Mouse (Mus musculus) left cerebral cortex, postnatal 14 days (tissue): Measurements from ENCODE around the gene Irx2. TPM values are rescaled to one million over a fixed set of nuclear protein-coding genes. Genes with fewer than 3 reads are reported as not detected.

Experiments used
- DNase-seq, 2 experiments: peaks; one replicate each; pipeline ENCODE4 v3.0.0; 2021 to 2022; ENCODE audit warnings: low spot score in 2 of 2, mixed read lengths in 1 of 2
- intact Hi-C: fragments of 180-260 bp; cut with DNase I; formaldehyde crosslinking; loops from one replicate; pipeline ENCODE4 v1.15.1; 2025
- long read RNA-seq, 2 experiments: library from polyadenylated mRNA; stranded (forward); transcript quantifications; one replicate each; pipeline ENCODE4 v2.0.0; 2021
- total RNA-seq, 2 experiments: library from RNA; stranded (reverse); gene quantifications; 2 replicates each; pipeline ENCODE4 v1.2.3; 2021

Gene Irx2
- under 1 TPM; 0.25 to 0.42 TPM for total RNA-seq
- long read RNA-seq, experiment 1, partial matches to known transcripts: 0 of 1 reads
- long read RNA-seq, experiment 1, other reads (novel, unspliced or antisense): 1 of 1 reads
- long read RNA-seq, experiment 2: 0 reads

DNA sequence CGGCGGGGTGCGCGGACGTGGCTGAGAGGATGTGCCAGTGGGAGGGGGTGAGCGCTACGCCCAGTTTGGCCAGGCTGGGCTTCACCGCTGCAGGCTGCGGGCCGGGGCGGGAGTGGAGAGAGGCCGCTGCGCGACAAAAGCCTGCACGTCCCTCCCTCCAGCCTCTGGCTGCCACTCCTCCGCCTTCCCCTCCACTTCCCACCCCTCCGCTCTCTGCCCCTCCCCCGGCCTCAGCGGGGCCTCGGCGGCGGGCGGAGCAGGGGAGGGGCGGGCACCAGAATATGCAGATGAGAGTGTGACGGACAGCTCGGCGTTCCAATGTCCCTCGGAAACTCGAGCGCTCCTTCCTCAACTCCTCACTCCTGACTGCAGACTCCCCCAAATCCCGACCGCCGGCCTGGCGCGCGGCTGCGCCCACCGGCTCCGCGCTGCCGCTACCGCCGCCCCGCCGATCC, at the start of gene Irx2:
Gene Irx2 (plus strand): TSS at position 359 of the 455 bp plus-strand sequence.
- no peak for DNase-seq
- intact Hi-C loops: loop anchor here (5.0 to 10.0 kb wide), 4 partner anchors 326 to 1524 kb away; partner anchors contain the start of genes Irx1 and Irx4

DNA sequence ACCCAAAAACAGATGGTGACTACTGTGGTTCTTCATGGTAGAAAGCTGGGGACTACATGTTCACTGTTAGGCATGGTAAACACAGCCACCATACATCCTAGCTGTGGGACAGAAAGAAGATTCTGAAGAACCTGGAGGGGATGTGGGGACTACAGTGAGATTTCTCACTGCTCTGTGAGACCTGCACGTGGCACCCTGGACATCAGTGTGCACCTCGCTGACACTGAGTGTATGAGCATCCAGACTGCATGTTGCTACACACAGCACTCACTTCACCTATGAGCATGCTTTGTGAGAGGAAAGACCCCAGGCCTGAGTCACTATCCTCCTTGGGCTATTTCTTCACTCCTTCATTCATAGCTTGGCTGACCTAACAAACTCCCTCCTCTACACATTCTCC, 47.3 kb upstream of the Irx2 start:
- DNase-seq: no peak
- intact Hi-C loops: no loop called here

DNA sequence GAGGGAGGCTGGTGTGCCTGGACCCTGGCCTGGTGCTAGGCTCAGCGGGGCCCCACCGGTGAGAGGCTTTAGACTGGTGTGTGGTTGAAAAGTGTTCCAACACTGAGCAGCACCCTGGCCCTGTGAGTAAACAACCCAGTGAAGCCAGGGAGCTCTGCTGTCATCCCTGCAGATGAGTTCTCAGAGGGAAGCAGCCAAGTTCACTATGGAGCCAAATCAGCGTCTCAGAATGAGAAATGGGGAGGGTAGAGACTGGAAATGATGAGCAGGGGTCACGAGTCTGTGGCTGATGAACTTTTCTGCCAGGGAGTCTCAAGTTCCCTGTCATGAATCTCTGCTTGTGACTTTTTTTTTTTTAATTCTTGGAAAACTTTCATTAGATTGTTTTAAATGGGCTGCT, 36.1 kb upstream of the Irx2 start:
- intact Hi-C loops: no loop called here
- DNase-seq: no peak

DNA sequence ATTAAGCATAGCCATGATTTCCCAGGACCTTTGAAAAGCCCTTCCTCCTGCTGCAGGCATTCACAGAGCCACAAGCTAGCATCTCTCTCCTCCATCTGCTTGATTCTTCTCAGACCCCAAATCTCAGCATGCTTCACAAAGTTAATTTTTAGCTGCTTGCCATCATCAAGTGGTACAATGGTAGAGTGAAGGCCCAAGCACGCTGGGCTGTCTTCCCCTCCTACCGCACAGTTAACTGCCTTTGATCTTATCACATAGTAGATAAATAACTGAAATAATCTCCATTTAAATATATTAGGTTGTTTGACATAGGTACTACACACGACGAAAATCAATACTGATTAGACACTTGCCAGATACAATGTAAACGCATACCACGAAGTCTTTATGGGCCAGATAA, 35.3 kb upstream of the Irx2 start:
- intact Hi-C loops: no loop called here
- DNase-seq: no peak

DNA sequence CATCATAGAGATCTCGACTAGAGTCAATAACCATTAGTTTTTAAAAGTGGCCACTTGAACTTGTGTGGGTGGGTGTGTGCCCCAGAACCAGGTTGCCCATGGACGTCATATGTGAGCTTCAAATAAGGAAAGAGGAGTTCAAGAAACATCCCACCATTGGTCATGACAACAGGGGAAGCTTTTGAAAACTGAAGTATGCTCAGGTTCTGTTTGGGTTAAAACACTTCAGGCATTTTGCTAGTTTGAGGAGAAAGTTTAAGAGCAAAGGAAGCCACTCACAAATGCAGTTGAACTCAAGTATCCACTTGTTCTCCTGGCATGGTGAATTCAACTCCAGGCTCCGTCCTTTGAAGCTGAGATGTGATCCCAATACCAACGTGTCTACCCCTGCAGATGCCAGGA, 34.9 kb upstream of the Irx2 start:
- intact Hi-C loops: no loop called here
- no peak for DNase-seq

DNA sequence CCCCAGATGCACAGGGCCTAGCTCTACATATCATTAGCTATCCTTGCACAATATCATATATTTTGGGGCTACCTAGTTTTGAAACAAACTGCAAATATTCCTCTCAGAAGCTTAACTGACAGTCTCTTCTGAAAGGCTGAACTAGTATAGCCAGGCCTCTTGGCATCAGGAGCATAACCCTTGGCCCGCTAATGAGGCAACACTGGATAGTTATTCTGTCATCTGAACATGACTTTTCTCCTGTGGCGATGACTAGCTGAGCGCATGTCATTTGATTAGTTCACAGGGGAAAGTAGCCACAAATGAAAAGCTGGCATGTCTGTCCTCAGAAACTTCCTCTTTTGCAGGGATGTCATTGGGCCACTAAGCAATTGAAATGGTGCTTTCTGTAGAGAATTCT, 29.4 kb upstream of the Irx2 start:
- intact Hi-C loops: no loop called here
- DNase-seq: no peak

DNA sequence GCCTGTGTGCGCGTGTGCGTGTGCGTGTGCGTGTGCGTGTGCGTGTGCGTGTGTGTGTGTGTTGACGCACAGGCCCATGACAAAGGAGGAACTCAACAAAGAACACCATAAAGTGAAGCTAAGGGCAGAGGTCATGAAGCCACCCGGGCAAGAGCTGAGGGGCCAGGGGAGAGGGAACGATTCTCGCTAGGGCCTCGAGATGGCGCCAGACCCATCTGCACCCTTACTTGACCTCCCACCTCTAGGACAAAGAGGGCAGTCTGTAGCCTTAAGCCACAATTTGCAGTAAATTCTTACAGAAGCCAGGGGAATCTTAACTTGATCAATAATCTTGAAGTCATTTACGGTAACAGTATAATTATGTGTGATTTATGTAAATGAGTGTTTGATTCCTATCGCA, 19.9 kb upstream of the Irx2 start:
- intact Hi-C loops: no loop called here
- no peak for DNase-seq

DNA sequence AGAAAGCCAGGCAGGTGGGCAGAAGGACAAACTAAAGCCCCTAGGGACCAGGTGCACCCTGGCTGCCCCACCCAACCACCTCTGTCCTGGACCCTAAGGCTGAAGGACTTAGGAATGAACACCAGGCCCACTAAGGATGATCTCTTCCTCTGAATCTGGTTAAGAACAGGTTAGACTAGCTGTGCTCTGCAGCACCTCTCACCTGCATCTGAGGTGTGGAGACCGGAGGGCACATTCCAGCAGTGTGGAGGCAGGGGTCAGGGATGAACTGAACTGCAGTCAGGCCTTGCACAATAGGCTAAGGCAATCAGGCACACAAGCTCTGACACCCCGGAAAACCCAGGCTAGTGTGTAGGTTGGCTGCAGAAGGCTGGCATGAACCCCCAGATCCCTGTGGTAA, 18.3 kb upstream of the Irx2 start:
- DNase-seq: no peak
- intact Hi-C loops: no loop called here

DNA sequence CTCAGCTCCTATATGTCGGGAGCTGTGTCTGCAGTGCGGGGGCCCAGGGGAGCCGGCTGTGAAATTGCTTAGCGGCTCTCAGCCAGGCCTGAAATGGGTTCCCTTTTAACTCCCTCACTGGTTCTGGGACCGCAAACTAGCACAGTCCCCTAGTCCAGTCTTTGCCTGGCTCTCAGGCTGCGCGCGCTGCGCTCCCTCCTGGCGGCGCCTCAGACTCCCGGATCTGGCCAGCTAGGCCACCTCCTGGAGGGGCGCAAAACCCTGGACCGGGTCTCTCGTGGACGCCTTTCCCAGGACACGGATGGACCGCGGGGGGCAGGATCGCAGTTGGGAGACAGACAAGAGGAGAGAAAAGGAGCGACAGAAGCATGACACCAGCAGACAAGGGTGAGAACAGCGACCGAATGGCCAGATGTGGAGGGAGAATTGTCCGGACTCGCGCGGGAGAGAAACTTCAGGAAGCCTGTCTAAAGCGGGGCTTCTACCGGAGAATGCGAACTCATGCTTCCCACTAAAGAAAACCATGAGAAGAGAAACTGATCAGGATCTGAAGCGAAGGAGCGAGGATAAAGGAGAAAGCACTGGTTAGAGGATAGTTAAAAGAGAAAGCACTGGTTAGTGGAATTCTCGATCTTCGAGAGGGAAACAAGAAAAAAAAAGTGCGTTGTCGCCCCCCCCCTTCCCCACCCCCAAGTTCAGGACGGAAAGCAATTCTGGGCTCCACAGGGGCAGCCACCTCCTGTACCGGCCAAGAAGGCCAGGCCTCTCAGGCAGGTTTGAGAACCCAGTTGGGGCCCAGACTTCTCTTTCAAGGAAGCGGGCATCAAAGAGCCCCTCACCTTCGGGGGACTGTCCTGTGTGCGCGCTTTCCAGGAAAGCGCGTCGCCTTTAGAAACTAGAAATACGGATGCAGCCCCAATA, 4.4 kb upstream of the Irx2 start:
- intact Hi-C loops: loop anchor here (10.0 kb wide), 1 partner anchor 1519 kb away; no protein-coding TSS in a partner anchor
- DNase-seq: no peak

DNA sequence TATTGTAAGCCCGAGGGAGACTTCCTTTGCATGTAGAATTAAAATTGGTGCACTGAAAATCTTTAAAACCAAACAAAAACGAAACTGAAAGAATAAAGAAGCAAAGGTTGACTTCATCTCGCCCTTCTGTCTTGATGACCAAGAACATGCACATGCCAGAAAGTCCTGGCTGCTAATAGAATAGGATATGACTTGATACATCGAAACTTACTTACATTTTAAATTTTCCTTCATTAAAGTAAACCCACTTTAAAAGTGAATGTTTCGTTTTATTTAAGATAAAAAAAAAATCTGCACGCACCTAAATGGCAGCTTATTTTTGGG, 3.8 kb upstream of the Irx2 start:
- intact Hi-C loops: loop anchor here (5.0 to 10.0 kb wide), 4 partner anchors 323 to 1520 kb away; partner anchors contain the start of genes Irx1 and Irx4
- DNase-seq: no peak

DNA sequence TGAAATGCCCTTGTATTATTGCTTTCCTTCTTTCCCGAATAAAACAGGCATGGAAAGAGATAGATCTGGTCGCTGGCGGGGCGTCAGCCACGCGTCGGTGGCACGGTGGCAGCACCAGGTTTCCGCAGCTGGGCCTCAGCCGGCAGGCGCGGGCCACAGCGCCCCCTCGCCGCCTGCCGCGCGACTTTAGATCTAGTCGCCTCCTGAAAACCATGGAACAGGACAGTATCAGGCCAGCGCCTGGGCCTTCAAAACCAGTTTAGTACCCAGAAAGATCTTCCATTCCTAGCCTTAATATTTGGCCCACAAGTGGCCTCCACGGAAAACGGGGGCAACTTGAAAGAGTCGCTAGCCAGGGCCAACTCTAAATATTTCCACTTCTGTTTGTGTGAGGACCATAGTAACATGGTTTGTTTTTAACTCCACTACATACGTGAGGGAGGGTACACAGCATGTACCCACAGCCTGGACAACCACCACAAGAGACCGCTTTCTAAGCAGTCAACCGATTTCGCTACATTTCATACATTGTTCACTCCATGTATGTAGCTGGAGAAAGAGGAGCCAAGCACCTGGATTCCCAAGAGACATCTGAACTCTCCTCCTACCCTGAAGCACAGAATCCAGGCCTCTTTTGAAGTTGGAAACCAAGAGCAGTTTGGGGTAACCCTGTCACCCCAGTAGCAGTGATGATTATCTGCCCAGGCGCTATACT, 3.2 kb upstream of the Irx2 start:
- DNase-seq: no peak
- intact Hi-C loops: loop anchor here (5.0 to 10.0 kb wide), 4 partner anchors 323 to 1521 kb away; partner anchors contain the start of genes Irx1 and Irx4

DNA sequence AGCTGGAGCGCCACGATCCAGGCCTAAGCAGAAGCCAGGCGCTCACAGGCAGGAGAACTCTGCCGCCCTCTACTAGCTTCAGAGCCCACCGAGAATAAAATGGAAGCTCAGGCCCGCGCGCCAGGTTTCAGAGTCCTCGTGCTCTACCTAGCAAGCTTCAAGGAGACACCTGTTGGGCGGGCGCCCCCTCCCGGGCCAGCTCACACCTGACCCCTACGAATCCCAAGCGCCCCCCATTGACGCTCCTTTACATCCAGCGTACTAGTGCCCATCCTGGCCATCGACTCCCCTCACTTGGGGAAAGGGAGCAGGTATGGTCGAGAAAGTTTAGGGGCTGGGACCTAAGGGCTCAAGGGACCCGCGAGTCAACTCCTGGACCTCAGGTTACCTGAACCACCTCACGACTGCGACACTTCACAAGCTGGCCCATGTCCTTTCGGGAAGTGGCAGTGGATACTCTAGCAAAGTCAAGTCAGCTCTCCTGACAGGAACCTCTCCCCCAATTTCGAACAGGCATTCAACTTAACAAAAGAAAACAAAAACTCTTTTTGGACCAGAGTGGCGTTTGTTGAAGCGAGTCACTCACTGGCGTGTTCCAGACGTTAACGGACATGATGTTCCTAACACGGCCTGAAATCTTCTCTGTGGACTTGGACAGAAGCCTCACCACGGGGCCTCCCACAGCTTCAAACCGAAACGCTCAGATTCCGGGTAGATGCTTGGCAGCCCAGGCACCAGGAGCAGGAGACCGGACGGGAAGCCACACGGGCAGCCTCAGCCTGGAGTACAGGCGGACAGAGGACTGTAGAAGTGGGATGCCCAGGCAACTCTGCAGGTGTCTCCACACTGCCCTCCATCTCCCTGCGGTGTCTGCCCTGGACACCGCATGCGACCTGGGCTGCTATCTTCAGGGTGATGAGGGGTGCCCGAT, 964 bp upstream of the Irx2 start:
- DNase-seq: no peak
- intact Hi-C loops: loop anchor here (5.0 to 10.0 kb wide), 4 partner anchors 325 to 1523 kb away; partner anchors contain the start of genes Irx1 and Irx4

DNA sequence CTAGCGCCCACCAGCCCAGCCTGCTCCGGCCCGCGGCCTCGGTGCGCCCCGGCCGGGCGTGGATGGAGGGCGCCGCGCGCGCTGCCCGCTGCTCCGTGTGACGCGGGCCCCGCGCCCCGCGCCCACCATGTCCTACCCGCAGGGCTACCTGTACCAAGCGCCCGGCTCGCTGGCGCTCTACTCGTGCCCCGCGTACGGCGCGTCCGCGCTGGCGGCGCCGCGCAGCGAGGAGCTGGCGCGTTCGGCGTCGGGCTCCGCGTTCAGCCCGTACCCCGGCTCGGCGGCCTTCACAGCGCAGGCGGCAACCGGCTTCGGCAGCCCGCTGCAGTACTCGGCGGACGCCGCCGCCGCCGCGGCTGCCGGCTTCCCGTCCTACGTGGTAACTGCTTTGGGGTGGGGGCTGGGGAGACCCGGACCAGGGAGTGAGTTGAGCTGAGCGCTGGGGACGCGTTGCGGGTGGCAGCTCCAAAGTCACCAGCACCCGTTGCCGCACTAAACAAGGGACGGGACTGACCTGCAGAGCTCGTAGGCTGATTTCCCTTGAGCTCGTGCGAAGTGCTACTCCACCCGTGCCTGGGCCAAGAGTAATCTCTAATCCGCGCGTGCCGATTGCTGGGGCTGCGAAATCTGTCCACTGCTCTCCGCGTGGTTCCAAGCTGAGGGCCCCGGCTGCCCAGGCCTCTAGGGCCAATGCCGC, 463 bp downstream of the Irx2 start:
- intact Hi-C loops: loop anchor here (5.0 to 10.0 kb wide), 4 partner anchors 327 to 1524 kb away; partner anchors contain the start of genes Irx1 and Irx4

DNA sequence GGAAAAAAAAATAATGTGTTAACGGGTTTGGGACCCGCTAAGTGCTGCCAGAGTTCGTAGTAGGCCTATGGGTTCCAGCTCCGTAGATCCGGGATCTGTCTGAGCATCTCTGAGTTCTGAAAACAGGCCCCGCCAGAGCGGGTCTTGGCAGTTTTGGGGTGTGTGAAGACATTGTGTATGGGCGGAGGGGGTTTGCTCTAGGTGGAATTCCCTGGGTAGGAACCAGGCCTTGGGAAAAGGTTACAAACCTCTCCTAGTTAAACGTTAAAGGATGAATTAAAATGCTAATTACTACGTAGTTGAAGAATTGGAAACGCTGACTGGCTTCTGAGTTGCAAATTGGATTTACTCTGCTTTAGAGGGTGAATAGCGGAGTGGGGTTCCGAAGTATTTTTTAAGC, 1.2 kb downstream of the Irx2 start:
- intact Hi-C loops: loop anchor here (5.0 to 10.0 kb wide), 5 partner anchors 328 to 1525 kb away; partner anchors contain the start of genes Irx1 and Irx4

More for the DNA sequence above, 463 bp downstream of the Irx2 start:
- no peak for DNase-seq

DNA sequence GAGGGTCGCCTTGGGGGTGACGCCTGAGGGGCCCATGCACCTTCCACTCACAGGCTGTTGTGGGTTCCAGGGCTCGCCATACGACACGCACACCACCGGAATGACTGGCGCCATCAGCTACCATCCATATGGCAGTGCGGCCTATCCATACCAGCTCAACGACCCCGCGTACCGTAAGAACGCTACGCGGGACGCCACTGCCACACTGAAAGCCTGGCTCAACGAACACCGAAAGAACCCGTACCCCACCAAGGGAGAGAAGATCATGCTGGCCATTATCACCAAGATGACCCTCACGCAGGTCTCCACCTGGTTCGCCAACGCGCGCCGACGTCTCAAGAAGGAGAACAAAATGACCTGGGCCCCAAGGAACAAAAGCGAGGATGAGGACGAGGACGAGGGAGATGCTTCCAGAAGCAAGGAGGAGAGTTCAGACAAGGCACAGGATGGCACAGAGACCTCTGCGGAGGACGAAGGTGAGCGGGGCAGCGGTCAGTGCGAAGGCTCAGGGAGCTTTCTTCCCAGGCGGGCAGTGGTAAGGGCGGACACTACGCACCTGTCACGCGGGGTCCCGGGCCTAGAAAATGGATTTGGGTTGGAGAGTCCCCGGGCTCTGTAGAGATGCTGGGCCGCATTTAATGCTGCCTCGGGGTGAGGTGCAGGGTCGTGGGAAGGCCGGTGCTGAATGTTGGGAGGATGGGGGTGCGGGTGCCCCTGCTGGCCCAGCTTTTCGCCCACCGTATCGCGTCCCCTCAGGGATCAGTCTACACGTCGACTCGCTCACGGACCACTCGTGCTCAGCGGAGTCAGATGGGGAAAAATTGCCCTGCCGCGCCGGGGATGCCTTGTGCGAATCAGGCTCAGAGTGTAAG, 2.1 kb downstream of the Irx2 start:
- intact Hi-C loops: loop anchor here (5.0 kb wide), 1 partner anchor 642 kb away; no protein-coding TSS in a partner anchor
- DNase-seq: no peak

More for the DNA sequence above, 1.2 kb downstream of the Irx2 start:
- DNase-seq: no peak

DNA sequence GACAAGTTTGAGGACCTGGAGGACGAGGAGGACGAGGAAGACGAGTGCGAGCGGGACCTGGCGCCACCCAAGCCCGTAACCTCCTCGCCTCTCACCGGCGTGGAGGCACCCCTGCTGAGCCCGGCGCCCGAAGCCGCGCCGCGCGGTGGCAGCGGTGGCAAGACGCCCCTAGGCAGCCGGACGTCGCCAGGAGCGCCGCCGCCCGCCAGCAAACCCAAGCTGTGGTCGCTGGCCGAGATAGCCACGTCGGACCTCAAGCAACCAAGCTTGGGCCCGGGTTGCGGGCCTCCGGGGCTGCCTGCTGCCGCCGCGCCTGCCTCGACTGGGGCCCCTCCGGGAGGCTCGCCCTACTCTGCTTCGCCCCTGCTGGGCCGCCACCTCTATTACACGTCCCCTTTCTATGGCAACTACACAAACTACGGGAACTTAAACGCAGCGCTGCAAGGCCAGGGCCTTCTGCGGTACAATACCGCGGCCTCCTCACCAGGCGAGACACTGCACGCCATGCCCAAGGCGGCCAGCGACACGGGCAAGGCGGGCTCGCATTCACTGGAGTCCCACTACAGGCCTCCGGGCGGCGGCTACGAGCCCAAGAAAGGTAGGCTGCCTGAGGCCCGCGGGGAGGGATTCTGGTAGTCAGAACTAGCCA, 2.9 kb downstream of the Irx2 start:
- no peak for DNase-seq
- intact Hi-C loops: loop anchor here (5.0 kb wide), 1 partner anchor 641 kb away; no protein-coding TSS in a partner anchor

DNA sequence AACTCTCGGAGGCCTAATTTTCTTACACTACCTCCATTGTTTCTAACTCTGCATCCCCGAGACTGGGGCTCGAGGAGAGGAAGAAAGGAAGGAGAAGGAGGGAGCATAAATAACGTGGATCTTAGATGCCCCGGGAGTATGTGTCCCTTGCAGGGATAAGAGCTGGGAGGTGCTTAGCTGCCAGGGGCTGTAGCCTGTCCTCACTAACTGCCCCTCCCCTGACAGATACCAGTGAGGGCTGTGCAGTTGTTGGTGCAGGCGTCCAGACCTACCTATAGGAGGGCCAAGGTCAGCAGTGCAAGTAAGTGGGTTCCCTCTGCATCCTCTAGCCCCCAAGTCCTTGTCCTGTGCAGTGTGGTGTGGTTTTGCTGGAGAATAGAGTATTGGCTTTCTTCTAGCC, 3.7 kb downstream of the Irx2 start:
- intact Hi-C loops: loop anchor here (5.0 kb wide), 1 partner anchor 640 kb away; no protein-coding TSS in a partner anchor

More for the DNA sequence above, 3.7 kb downstream of the Irx2 start:
- no peak for DNase-seq
